Mouse (Mus musculus): ENCODE results near the gene Cct3. TPM values are rescaled to one million over a fixed set of nuclear protein-coding genes. Genes with fewer than 3 reads are reported as not detected.

Cct3 gene
- 150 to 201 TPM (median 177 TPM) in 4 replicates for total RNA-seq (2023; ENCODE audit: inconsistent age)

DNA sequence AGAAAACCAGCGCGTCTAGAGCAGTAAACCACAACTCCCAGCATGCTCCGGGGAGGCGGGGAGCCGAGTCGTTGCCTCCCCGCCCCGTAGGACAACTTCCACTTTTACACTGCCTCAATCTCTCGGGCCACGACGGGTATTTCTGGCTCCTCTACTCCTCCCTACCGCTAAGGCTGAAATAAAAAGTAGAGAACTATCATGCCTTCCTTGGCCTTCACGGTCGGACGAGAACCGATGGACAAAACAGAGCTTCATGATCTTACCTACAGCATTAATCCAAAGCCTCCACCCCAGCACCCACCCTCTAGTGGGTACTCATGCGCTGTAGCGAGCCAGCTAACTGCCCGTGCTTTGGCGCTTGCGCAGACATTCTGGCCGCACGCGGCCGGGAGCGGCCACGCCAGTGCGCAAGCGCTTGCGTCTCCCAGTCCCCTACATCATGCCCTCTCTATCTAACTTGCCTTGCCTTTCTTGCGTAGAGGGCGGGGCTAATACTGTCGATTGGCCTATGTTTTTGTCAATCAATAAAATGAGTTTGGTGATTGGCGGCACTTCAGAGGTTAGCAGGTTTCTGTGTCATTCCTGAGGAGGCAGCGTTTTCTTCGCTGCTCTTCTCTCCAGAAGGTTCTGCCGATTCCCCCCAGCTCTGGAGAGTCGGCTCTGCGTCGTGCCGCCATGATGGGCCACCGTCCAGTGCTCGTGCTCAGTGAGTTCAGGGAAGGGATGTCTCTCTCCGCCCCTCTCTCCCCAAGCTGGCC lies at the start of gene Cct3, which contains the start of gene Tsacc:
Cct3 (plus strand) TSS at position 556 of the 758 bp plus-strand sequence.
Tsacc (minus strand) TSS at position 439 of the 758 bp plus-strand sequence.

DNA sequence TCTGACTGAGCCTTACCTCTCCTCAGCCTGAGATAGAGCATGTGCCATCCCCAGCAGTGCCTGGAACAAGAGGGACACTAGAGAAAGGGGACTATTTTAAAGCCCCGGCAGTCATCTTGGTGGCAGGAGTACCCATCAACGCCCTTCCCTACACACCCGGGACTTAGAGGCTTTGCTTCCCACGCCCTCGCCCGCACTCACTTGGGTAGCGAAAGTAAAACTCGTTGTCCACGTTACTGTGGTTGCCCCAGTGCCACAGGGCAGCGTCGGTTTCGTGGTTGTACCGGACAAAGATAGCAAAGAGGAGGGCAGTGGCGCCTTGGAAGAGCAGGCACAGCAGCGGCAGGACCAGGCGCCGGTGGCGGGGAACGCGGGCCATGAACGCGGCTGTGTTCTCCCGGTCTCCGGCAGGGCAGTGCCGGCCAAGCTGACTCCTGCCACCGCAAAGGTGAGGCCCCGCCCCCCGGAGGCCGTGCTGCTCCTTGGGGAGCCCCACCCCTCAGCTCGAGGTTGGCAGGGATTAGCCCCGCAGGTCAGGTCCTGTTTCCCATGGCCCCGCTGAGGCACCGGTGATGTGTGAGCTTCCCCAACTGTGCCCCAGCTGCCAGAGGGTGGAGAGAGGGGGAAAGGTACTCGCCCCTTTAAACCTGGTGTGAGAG lies 42.5 kb upstream of the Cct3 start, which contains the start of gene Rhbg:
Rhbg (minus strand) TSS at position 442 of the 659 bp plus-strand sequence.

DNA sequence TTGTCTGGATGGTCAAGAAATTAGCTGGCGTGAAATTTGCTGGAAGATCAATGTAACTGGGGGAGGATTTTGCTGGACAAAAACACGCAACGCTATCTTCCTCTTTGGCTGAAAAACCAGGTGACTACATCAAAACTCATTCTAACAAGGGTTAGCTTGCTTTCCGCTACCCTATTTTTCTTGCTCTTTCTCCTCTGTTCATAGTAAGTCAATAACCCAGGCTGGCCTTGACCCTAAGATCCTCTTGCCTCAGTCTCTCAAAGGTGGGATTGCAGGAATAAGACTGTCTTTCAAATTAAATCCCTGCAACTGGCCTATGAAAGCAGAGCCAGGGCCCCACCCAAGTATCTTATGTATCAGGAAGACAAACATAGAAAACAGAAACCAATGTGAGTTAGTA lies 9.8 kb upstream of the Cct3 start, which contains the start of gene Gm38392:
Gm38392 (minus strand) TSS at position 101 of the 400 bp plus-strand sequence.

DNA sequence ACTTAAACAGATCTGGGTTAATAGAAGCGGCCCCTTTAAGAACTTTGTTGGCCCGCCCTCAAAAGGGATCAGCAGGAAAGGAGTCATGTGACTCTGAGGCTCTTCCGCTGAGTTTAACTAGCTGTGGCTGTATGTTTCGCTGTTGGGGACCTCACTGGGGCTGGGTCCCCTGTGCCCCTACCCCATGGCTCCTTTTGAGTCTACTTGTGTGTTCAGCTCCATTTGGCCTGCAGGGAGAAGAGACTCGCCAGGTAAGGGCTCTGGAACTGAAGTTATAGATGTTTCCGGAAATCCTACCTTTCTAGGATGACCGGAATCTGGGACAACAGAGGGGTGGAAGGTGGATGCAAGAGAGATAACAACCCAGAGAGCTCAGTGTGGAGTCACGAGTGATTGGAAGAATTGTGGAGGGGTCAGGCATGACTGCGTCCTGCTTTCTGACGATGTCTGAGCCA lies 28.1 kb downstream of the Cct3 start, which contains the start of gene Glmp:
Glmp (plus strand) TSS at position 73 of the 455 bp plus-strand sequence.

DNA sequence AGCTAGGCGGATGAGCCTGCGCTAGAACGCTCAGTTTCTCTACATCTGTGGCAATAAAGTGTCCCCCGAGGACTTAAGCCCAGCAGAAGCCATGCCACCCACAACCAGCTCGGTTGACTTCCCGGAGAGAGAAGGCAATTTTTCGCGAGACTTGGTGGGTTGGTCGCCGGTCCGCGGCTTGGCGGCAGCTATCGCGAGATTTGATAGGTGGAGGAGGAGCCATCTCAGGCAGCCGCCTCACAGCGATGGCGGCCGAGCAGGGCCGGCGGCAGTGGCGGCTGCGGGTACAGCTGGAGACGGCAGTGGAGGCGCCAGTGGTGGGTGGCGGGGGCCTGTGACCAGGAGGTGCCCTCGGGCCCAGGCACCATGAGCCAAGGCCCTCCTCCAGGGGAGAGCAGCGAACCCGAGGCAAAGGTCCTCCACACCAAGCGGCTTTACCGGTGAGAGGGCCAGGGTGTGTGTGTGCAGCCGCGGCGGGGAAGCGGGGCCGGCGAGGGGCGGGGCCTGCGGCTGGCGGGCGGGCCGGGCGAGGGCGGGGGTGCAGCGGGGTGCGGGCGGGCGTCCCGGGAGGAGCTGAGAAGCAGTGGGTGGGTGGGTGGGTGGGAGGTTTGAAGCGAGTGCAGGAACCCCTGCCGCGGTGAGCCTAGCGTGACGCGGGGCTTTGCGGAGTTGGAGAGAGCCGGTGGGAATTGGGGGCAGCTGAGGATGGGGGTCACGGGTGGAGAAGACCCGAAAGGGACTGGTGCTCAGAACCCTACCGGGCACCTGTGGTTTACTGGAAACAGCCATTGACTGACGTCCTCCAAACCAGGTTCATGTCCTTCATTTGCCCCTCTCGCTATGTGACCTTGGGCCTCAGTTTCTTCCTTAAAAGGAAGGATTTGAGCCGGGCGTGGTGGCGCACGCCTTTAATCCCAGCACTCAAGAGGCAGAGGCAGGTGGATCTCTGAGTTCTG lies 39.4 kb downstream of the Cct3 start, which contains the start of the genes Tmem79 and Smg5:
Tmem79 (minus strand) TSS at position 91 of the 956 bp plus-strand sequence.
Smg5 (plus strand) TSS at position 203 of the 956 bp plus-strand sequence.

DNA sequence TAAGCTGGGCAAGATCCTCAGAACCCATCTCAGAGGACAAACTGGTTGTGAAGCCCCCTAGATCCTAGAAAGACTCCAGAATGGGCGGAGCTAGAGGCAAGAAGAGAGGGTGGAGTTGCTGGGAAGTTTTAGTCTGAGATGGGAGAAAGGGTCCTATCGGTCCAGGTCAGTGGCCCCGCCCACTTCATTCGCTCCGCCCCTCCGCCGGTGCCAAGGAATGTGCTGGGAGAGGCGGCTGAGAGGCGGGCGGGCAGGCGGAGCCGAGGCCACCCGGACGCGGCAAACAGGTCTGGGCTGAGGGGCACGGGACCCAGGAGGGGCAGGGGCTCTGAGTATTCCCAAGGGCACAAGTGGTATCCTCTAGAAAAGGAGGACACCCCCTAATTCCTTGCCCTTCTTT lies 67.4 kb downstream of the Cct3 start, which contains the start of gene Paqr6:
Paqr6 (plus strand) TSS at position 248 of the 400 bp plus-strand sequence.

Other genes with a start within 250 kb of the Cct3 start
- 27.1 to 33.9 TPM (median 32.0 TPM) in 4 replicates for gene Naxe, start 238.6 kb upstream of the Cct3 start, total RNA-seq (2023; ENCODE audit: inconsistent age)
- gene Ttc24, start 218.8 kb upstream of the Cct3 start, total RNA-seq (2023; ENCODE audit: inconsistent age), result not detected in 4 replicates
- gene Iqgap3, start 215.1 kb upstream of the Cct3 start, total RNA-seq (2023; ENCODE audit: inconsistent age), result 0.42 to 1.5 TPM (median 0.56 TPM) in 4 replicates
- 342 to 418 TPM (median 405 TPM) in 4 replicates for gene Mef2d, start 154.7 kb upstream of the Cct3 start, total RNA-seq (2023; ENCODE audit: inconsistent age)
- not detected in 4 replicates for gene Rhbg, start 42.4 kb upstream of the Cct3 start, total RNA-seq (2023; ENCODE audit: inconsistent age)
- not detected in 4 replicates for gene Gm38392, start 9.9 kb upstream of the Cct3 start, total RNA-seq (2023; ENCODE audit: inconsistent age)
- 4.6 to 7.6 TPM (median 6.0 TPM) in 4 replicates for gene Tsacc, start 117 bp upstream of the Cct3 start, total RNA-seq (2023; ENCODE audit: inconsistent age)
- gene Glmp, start 27.9 kb downstream of the Cct3 start, total RNA-seq (2023; ENCODE audit: inconsistent age), result 123 to 146 TPM (median 145 TPM) in 4 replicates
- 0.66 to 1.9 TPM (median 1.2 TPM) in 4 replicates for gene Tmem79, start 39.0 kb downstream of the Cct3 start, total RNA-seq (2023; ENCODE audit: inconsistent age)
- gene Smg5, start 39.1 kb downstream of the Cct3 start, total RNA-seq (2023; ENCODE audit: inconsistent age), result 104 to 116 TPM (median 111 TPM) in 4 replicates
- 1.6 to 3.6 TPM (median 1.6 TPM) in 3 of 4 replicates, not detected in the other for gene Paqr6, start 67.5 kb downstream of the Cct3 start, total RNA-seq (2023; ENCODE audit: inconsistent age)
- gene Bglap3, start 75.6 kb downstream of the Cct3 start, total RNA-seq (2023; ENCODE audit: inconsistent age), result not detected in 4 replicates
- gene Bglap2, start 81.6 kb downstream of the Cct3 start, total RNA-seq (2023; ENCODE audit: inconsistent age), result not detected in 4 replicates
- gene Bglap, start 87.3 kb downstream of the Cct3 start, total RNA-seq (2023; ENCODE audit: inconsistent age), result not detected in 4 replicates
- 56.7 to 66.9 TPM (median 64.0 TPM) in 4 replicates for gene Pmf1, start 113.2 kb downstream of the Cct3 start, total RNA-seq (2023; ENCODE audit: inconsistent age)
- 18.6 to 22.0 TPM (median 19.8 TPM) in 4 replicates for gene Slc25a44, start 128.0 kb downstream of the Cct3 start, total RNA-seq (2023; ENCODE audit: inconsistent age)
- 0.63 to 2.2 TPM (median 1.6 TPM) in 4 replicates for gene Sema4a, start 164.1 kb downstream of the Cct3 start, total RNA-seq (2023; ENCODE audit: inconsistent age)
- 18.4 to 22.9 TPM (median 21.7 TPM) in 4 replicates for gene Lmna, start 212.8 kb downstream of the Cct3 start, total RNA-seq (2023; ENCODE audit: inconsistent age)
- gene Mex3a, start 235.3 kb downstream of the Cct3 start, total RNA-seq (2023; ENCODE audit: inconsistent age), result 1.1 to 1.6 TPM (median 1.4 TPM) in 4 replicates

Data from B cell, adult (primary cell).